Comparison of ENCODE assay signal across 10 mouse cellular contexts in the genomic region with DNA sequence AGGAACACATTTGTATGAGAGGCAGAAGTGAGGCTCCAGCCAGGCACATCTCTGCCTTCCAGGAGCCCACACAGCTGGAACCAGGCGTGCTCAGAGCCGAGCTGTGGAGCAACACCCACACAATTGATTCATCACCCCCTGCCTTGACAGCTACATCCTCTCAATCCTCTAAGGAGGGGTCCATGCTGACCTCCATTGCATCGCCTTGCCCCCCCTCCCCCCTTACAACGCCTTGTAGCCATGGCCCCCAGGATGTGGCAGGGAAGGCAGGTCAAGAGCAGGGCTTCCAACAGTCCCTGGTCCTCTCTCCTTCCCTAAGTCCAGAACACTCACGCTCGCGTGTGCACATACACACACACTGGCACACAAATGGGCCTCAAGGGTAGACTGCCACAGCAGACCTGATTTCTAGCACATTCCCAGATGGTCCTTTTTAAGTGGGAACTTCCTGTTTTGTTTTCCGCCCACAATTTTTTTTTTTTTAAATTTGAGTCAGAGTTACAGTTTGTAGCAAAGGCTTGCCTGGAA. TPM values are rescaled to one million over a fixed set of nuclear protein-coding genes. Genes with fewer than 3 reads are reported as not detected.
DNase-seq lines count a peak whose midpoint lies in the region; ATAC-seq and TF ChIP-seq lines count a peak whose summit lies in the region.
"Had no signal": no experiment of that assay in that cellular context is flagged by ENCODE, and none has a peak within 500 bp of the region (broad histone marks: within the 10 kb centered on the region; RNA-seq: fewer than 3 reads in every experiment).

No protein-coding gene starts in this region.

- WGBS in lung, postnatal 0 days: 44% methylated on average over 8 of the region's 8 CpGs
- 39% methylated on average over 8 of the region's 8 CpGs for WGBS in intestine, embryonic 15.5 days
- 41% methylated on average over 8 of the region's 8 CpGs for WGBS in stomach, embryonic 14.5 days

- H3K4me1 ChIP-seq in lung, postnatal 0 days (ENCODE audit: insufficient read depth, low read depth, low read length): no peaks in the 10 kb centered on the region
- peaks cover 10% of the 10 kb centered on the region; the same call in 1 of the 2 replicates for H3K4me1 ChIP-seq in intestine, embryonic 15.5 days (replicated peaks)
- H3K4me1 ChIP-seq in stomach, embryonic 14.5 days (ENCODE audit: control insufficient read depth, insufficient read depth, low read length): peaks cover 5% of the 10 kb centered on the region; the same call in 1 of the 2 replicates

- peak; percentile 23 for DNase-seq in embryo, embryonic 10 days (ENCODE audit: low spot score)
- no peak for DNase-seq in embryo, embryonic 10.5 days (ENCODE audit: low spot score)
- peak; percentile 40 for DNase-seq in lung, postnatal 0 days (ENCODE audit: low spot score)
- DNase-seq in lung, adult 18-20 months: no peak
- DNase-seq in left cerebral cortex, postnatal 10 days (ENCODE audit: extremely low spot score in 1 of 2, low spot score in 2 of 2): no peak

- H3K9me3 ChIP-seq in lung, postnatal 0 days (ENCODE audit: low read length): no peaks in the 10 kb centered on the region
- no peaks in the 10 kb centered on the region for H3K9me3 ChIP-seq in intestine, embryonic 15.5 days
- no peaks in the 10 kb centered on the region for H3K9me3 ChIP-seq in stomach, embryonic 14.5 days (ENCODE audit: control insufficient read depth, low read depth, low read length)

- H3K27me3 ChIP-seq in lung, postnatal 0 days (replicated peaks; ENCODE audit: insufficient read depth, low read length): no peaks in the 10 kb centered on the region
- H3K27me3 ChIP-seq in intestine, embryonic 15.5 days (replicated peaks): no peaks in the 10 kb centered on the region
- H3K27me3 ChIP-seq in stomach, embryonic 14.5 days (ENCODE audit: control insufficient read depth, insufficient read depth, low read length): no peaks in the 10 kb centered on the region

- no peak overlapping the region for H3K4me3 ChIP-seq in lung, postnatal 0 days (ENCODE audit: low read depth, low read length)
- no peak overlapping the region for H3K4me3 ChIP-seq in intestine, embryonic 15.5 days (replicated peaks)
- no peak overlapping the region for H3K4me3 ChIP-seq in stomach, embryonic 14.5 days (ENCODE audit: low read depth, low read length)

- peak; percentile 55 for ATAC-seq in lung, postnatal 0 days
- 0 out of 2 replicates have a peak, but pooled peaks have one; percentile 48 for ATAC-seq in intestine, embryonic 15.5 days
- peak; percentile 43; the same call in 1 of the 2 replicates for ATAC-seq in stomach, embryonic 14.5 days (ENCODE audit: insufficient number of reproducible peaks, insufficient read depth, low FRiP score, low read depth)
- no peak for ATAC-seq in cerebellum, adult (ENCODE audit: insufficient number of reproducible peaks, low FRiP score, low TSS enrichment)

- no peak for TF ChIP-seq CTCF in lung, postnatal 0 days (IDR thresholded peaks at IDR 0.05)

- no peak overlapping the region for H3K9ac ChIP-seq in lung, postnatal 0 days (replicated peaks; ENCODE audit: low read depth)
- H3K9ac ChIP-seq in intestine, embryonic 15.5 days: no peak overlapping the region
- no peak overlapping the region for H3K9ac ChIP-seq in stomach, embryonic 14.5 days (replicated peaks; ENCODE audit: low read depth, low read length)

- no peak for TF ChIP-seq EP300 in lung, postnatal 0 days (IDR thresholded peaks at IDR 0.05)

- peak overlapping the region; percentile 64 for H3K27ac ChIP-seq in lung, postnatal 0 days (ENCODE audit: low read length)
- H3K27ac ChIP-seq in intestine, embryonic 15.5 days: peak overlapping the region; percentile 71
- H3K27ac ChIP-seq in stomach, embryonic 14.5 days (ENCODE audit: low read length): peak overlapping the region; percentile 82

- no peak overlapping the region for H3K4me2 ChIP-seq in lung, postnatal 0 days (replicated peaks; ENCODE audit: low read depth, low read length)
- no peak overlapping the region for H3K4me2 ChIP-seq in intestine, embryonic 15.5 days (replicated peaks)
- H3K4me2 ChIP-seq in stomach, embryonic 14.5 days (replicated peaks; ENCODE audit: low read depth, low read length): no peak overlapping the region

- no peaks in the 10 kb centered on the region for H3K36me3 ChIP-seq in lung, postnatal 0 days (ENCODE audit: insufficient read depth, low read length)
- H3K36me3 ChIP-seq in intestine, embryonic 15.5 days: no peaks in the 10 kb centered on the region
- H3K36me3 ChIP-seq in stomach, embryonic 14.5 days (ENCODE audit: control insufficient read depth, insufficient read depth, low read length): no peaks in the 10 kb centered on the region

- intact Hi-C loops in left cerebral cortex, postnatal 10 days (cut with DNase I): no loop called here

RNA-seq across cellular contexts. Expression of a gene that starts 9.1 kb away (rescaled TPM):
- 0.24 and 0.67 TPM in 2 replicates for polyA plus RNA-seq in lung, postnatal 0 days (2015; fragmentation: Nextera tagmentation; extraction: Ambion mirVana)
- polyA plus RNA-seq in intestine, embryonic 15.5 days (2015; fragmentation: Nextera tagmentation; extraction: Ambion mirVana): 0.06 and 0.10 TPM in 2 replicates
- 0.17 TPM in 1 of 2 replicates, not detected in the other for polyA plus RNA-seq in stomach, embryonic 14.5 days (2014; fragmentation: Nextera tagmentation; extraction: Ambion mirVana)
- total RNA-seq in left cerebral cortex, postnatal 10 days (2021): under 1 TPM in 1 of 2 experiments, not detected in 1; 0.17 TPM
- total RNA-seq: monocyte, adult 5-6 weeks had no signal
- polyA plus RNA-seq: spleen, adult 2 months had no signal

RNA-seq across cellular contexts. Expression of a gene that starts 12.1 kb away (rescaled TPM):
- polyA plus RNA-seq in lung, postnatal 0 days (2015; fragmentation: Nextera tagmentation; extraction: Ambion mirVana): 84.4 and 95.9 TPM in 2 replicates
- 245 and 247 TPM in 2 replicates for polyA plus RNA-seq in intestine, embryonic 15.5 days (2015; fragmentation: Nextera tagmentation; extraction: Ambion mirVana)
- polyA plus RNA-seq in stomach, embryonic 14.5 days (2014; fragmentation: Nextera tagmentation; extraction: Ambion mirVana): 278 and 285 TPM in 2 replicates
- 10 to 100 TPM; 78.3 to 80.8 TPM for total RNA-seq in left cerebral cortex, postnatal 10 days (2021)

RNA-seq across cellular contexts. Expression of a gene that starts 16.8 kb away (rescaled TPM):
- polyA plus RNA-seq in lung, postnatal 0 days (2015; fragmentation: Nextera tagmentation; extraction: Ambion mirVana): 3.0 and 4.1 TPM in 2 replicates
- 3.6 and 3.9 TPM in 2 replicates for polyA plus RNA-seq in intestine, embryonic 15.5 days (2015; fragmentation: Nextera tagmentation; extraction: Ambion mirVana)
- polyA plus RNA-seq in stomach, embryonic 14.5 days (2014; fragmentation: Nextera tagmentation; extraction: Ambion mirVana): 4.1 and 4.4 TPM in 2 replicates
- total RNA-seq in left cerebral cortex, postnatal 10 days (2021): 100 to 1,000 TPM; 121 to 130 TPM

RNA-seq across cellular contexts. Expression of a gene that starts 45.8 kb away (rescaled TPM):
- polyA plus RNA-seq in lung, postnatal 0 days (2015; fragmentation: Nextera tagmentation; extraction: Ambion mirVana): 3.0 and 3.2 TPM in 2 replicates
- 2.0 and 2.8 TPM in 2 replicates for polyA plus RNA-seq in intestine, embryonic 15.5 days (2015; fragmentation: Nextera tagmentation; extraction: Ambion mirVana)
- polyA plus RNA-seq in stomach, embryonic 14.5 days (2014; fragmentation: Nextera tagmentation; extraction: Ambion mirVana): 1.2 and 1.6 TPM in 2 replicates
- 1 to 10 TPM; 1.2 to 2.1 TPM for total RNA-seq in left cerebral cortex, postnatal 10 days (2021)

Comparison
In these comparisons a context has a peak if more than half of its experiments do, and no peak if none do; other contexts are left out.
1. DNase-seq: peak in embryo, embryonic 10 days (single experiment) and lung, postnatal 0 days (single experiment); none in embryo, embryonic 10.5 days (single experiment), lung, adult 18-20 months (0 of 2) and left cerebral cortex, postnatal 10 days (0 of 2).
2. Peak in every context shown above with its lines, with median percentiles within 50 percentile points of each other: H3K27ac ChIP-seq.